8 mouse cellular contexts compared by ENCODE assay signal in genomic region chr16:60435283-60435682, GRCm38 (mm10).
A peak's percentile ranks its signal among the peaks of the same experiment; 100 is the strongest.
DNase-seq lines count a peak whose midpoint lies in the region; ATAC-seq lines count a peak whose summit lies in the region.

No protein-coding gene starts in this region.

- no peak overlapping the region for H3K27ac ChIP-seq in embryonic facial prominence, embryonic 10.5 days (replicated peaks)
- H3K27ac ChIP-seq in midbrain, embryonic 13.5 days, result no peak overlapping the region
- H3K27ac ChIP-seq in intestine, embryonic 16.5 days (ENCODE audit: low read length), result no peak overlapping the region

- 81% methylated on average over 1 of the region's 1 CpGs for WGBS in embryonic facial prominence, embryonic 10.5 days
- WGBS in midbrain, embryonic 13.5 days, result 97% methylated on average over 1 of the region's 1 CpGs
- 87% methylated on average over 1 of the region's 1 CpGs for WGBS in intestine, embryonic 16.5 days

- no peak overlapping the region for H3K9ac ChIP-seq in midbrain, embryonic 13.5 days (replicated peaks)
- H3K9ac ChIP-seq in intestine, embryonic 16.5 days (ENCODE audit: low read depth, low read length), result no peak overlapping the region

- H3K4me3 ChIP-seq in embryonic facial prominence, embryonic 10.5 days, result no peak overlapping the region
- H3K4me3 ChIP-seq in midbrain, embryonic 13.5 days (replicated peaks), result no peak overlapping the region
- H3K4me3 ChIP-seq in intestine, embryonic 16.5 days (ENCODE audit: low read length), result no peak overlapping the region

- H3K27me3 ChIP-seq in embryonic facial prominence, embryonic 10.5 days (replicated peaks; ENCODE audit: low read depth, poor library complexity, severe bottlenecking), result no peaks in the 10 kb centered on the region
- no peaks in the 10 kb centered on the region for H3K27me3 ChIP-seq in midbrain, embryonic 13.5 days
- no peaks in the 10 kb centered on the region for H3K27me3 ChIP-seq in intestine, embryonic 16.5 days (replicated peaks; ENCODE audit: control insufficient read depth, insufficient read depth, low read length)

- H3K4me1 ChIP-seq in embryonic facial prominence, embryonic 10.5 days, result no peaks in the 10 kb centered on the region
- no peaks in the 10 kb centered on the region for H3K4me1 ChIP-seq in midbrain, embryonic 13.5 days (replicated peaks)
- H3K4me1 ChIP-seq in intestine, embryonic 16.5 days (ENCODE audit: control insufficient read depth, insufficient read depth, low read length), result no peaks in the 10 kb centered on the region

- H3K9me3 ChIP-seq in embryonic facial prominence, embryonic 10.5 days, result no peaks in the 10 kb centered on the region
- no peaks in the 10 kb centered on the region for H3K9me3 ChIP-seq in midbrain, embryonic 13.5 days
- H3K9me3 ChIP-seq in intestine, embryonic 16.5 days (ENCODE audit: control insufficient read depth, low read length), result no peaks in the 10 kb centered on the region

- no peak overlapping the region for H3K4me2 ChIP-seq in midbrain, embryonic 13.5 days (replicated peaks)
- no peak overlapping the region for H3K4me2 ChIP-seq in intestine, embryonic 16.5 days (ENCODE audit: low read depth, low read length)

- H3K36me3 ChIP-seq in embryonic facial prominence, embryonic 10.5 days (replicated peaks), result no peaks in the 10 kb centered on the region
- H3K36me3 ChIP-seq in midbrain, embryonic 13.5 days, result no peaks in the 10 kb centered on the region
- no peaks in the 10 kb centered on the region for H3K36me3 ChIP-seq in intestine, embryonic 16.5 days (ENCODE audit: control insufficient read depth, insufficient read depth, low read length)

- ATAC-seq in midbrain, embryonic 13.5 days, result 0 out of 2 replicates have a peak, but pooled peaks have one; percentile 53
- no peak for ATAC-seq in intestine, embryonic 16.5 days

- peak; percentile 3 for DNase-seq in kidney, adult 9 months
- no peak for DNase-seq in kidney, adult 18-20 months
- DNase-seq in 416B (ENCODE audit: low read depth), result peak; percentile 33
- DNase-seq in NIH3T3 (ENCODE audit: low read depth), result peak; percentile 11
- peak; percentile 17 for DNase-seq in embryonic facial prominence, embryonic 10.5 days (ENCODE audit: low spot score)
- DNase-seq in thymus, postnatal 0 days (ENCODE audit: low spot score), result no peak

Comparison
In these comparisons a context has a peak if more than half of its experiments do, and no peak if none do; other contexts are left out.
1. DNase-seq: peak in kidney, adult 9 months (single experiment), 416B (single experiment), NIH3T3 (single experiment) and embryonic facial prominence, embryonic 10.5 days (single experiment); none in kidney, adult 18-20 months (single experiment) and thymus, postnatal 0 days (single experiment).